Mouse (Mus musculus) myocyte (in vitro differentiated cells): Measurements from ENCODE around the gene Ghrhr. TPM values are rescaled to one million over a fixed set of nuclear protein-coding genes. Genes with fewer than 3 reads are reported as not detected.

Source experiments
- H3K27me3 ChIP-seq: one replicate; pipeline ENCODE4 v1.6.1; 2011; ENCODE audit not compliant: control insufficient read depth, insufficient read depth, insufficient read length
- H3K36me3 ChIP-seq: one replicate; pipeline ENCODE4 v1.6.1; 2011; ENCODE audit not compliant: control insufficient read depth, insufficient read depth
- H3K4me2 ChIP-seq: one replicate; pipeline ENCODE4 v1.6.1; 2011; ENCODE audit warnings: low read depth, control low read depth
- H3K4me3 ChIP-seq: one replicate; pipeline ENCODE4 v1.5.1; 2011; ENCODE audit warnings: mild to moderate bottlenecking, control low read depth, moderate library complexity
- H3K79me2 ChIP-seq: one replicate; pipeline ENCODE4 v1.6.1; 2011; ENCODE audit not compliant: control insufficient read depth, insufficient read depth
- H3ac ChIP-seq: one replicate; pipeline ENCODE4 v1.6.1; 2011; ENCODE audit not compliant: control insufficient read depth, insufficient read length
- CEBPB ChIP-seq: IDR thresholded peaks from 2 replicates; pipeline ENCODE4 v1.6.1; 2011; ENCODE audit warnings: mild to moderate bottlenecking, moderate library complexity; ENCODE audit not compliant: poor library complexity, insufficient read depth, severe bottlenecking
- E2F4 ChIP-seq: IDR thresholded peaks from one replicate; pipeline ENCODE4 v1.6.1; 2011; ENCODE audit warnings: mild to moderate bottlenecking, control low read depth, moderate library complexity; ENCODE audit not compliant: insufficient read depth
- MAX ChIP-seq: IDR thresholded peaks from one replicate; pipeline ENCODE4 v1.6.1; 2011; ENCODE audit warnings: low read depth, mild to moderate bottlenecking, control low read depth
- MYOD1 ChIP-seq, 3 experiments: IDR thresholded peaks; one replicate each; pipeline ENCODE4 v1.6.1; 2011; ENCODE audit warnings: control low read depth in 2 of 3, low read depth in 2 of 3, mild to moderate bottlenecking in 2 of 3, moderate library complexity in 1 of 3; ENCODE audit not compliant: insufficient read length in 2 of 3, control insufficient read depth in 1 of 3
- MYOG ChIP-seq, 3 experiments: IDR thresholded peaks; one replicate each; pipeline ENCODE4 v1.6.1; 2011; ENCODE audit warnings: control low read depth in 2 of 3, low read depth in 2 of 3, mild to moderate bottlenecking in 2 of 3; ENCODE audit not compliant: insufficient read length in 2 of 3, control insufficient read depth in 1 of 3, insufficient read depth in 1 of 3
- POLR2A ChIP-seq: IDR thresholded peaks from one replicate; pipeline ENCODE4 v1.6.1; 2011; ENCODE audit warnings: low read depth, mild to moderate bottlenecking, control low read depth, moderate library complexity; ENCODE audit not compliant: insufficient read length
- POLR2AphosphoS2 ChIP-seq: IDR thresholded peaks from one replicate; pipeline ENCODE4 v1.6.1; 2011; ENCODE audit warnings: low read depth, control low read depth; ENCODE audit not compliant: insufficient read length
- REST ChIP-seq: IDR thresholded peaks from one replicate; pipeline ENCODE4 v1.6.1; 2011; ENCODE audit warnings: mild to moderate bottlenecking, control low read depth, moderate library complexity; ENCODE audit not compliant: insufficient read depth, insufficient read length
- SRF ChIP-seq: IDR thresholded peaks from one replicate; pipeline ENCODE4 v1.6.1; 2011; ENCODE audit warnings: low read depth; ENCODE audit not compliant: control insufficient read depth, insufficient read length
- TCF12 ChIP-seq: IDR thresholded peaks from one replicate; pipeline ENCODE4 v1.6.1; 2011; ENCODE audit warnings: mild to moderate bottlenecking, control low read depth; ENCODE audit not compliant: poor library complexity, insufficient read depth, severe bottlenecking
- TCF3 ChIP-seq: IDR thresholded peaks from one replicate; pipeline ENCODE4 v1.6.1; 2011; ENCODE audit warnings: low read depth, control low read depth; ENCODE audit not compliant: insufficient read length
- USF1 ChIP-seq: IDR thresholded peaks from one replicate; pipeline ENCODE4 v1.6.1; 2011; ENCODE audit warnings: low read depth, mild to moderate bottlenecking, control low read depth, moderate library complexity
- polyA plus RNA-seq: library from polyadenylated mRNA; unstranded; fragments of >200 nt; fragmentation: generic; extraction: Trizol; gene quantifications from one replicate; pipeline ENCODE4 v1.2.1, GENCODE M21; 2012; ENCODE audit warnings: missing spikeins

The Ghrhr gene
- polyA plus RNA-seq, 1 experiment, result not detected

DNA sequence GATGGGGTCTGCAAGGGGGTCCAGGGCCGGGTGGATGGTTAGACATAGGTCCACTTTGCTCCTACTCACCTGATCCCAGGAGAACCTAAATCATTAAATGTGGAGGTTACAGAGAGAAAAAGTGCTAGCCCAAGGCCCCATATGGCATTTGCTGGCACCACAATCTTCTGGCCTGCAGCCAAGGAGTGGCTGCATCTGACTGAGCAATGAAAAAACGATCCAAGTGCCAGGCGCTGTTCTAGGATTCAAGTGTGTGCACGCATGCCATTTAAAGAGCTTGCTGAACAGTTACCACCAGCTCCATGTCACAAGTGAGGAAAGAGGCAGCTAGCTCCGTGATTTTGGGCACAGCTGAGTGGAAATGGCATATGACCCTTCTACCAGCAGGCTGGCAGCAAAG, 23.8 kb downstream of the Ghrhr start:
- no peaks in the 10 kb centered on the region for H3K36me3 ChIP-seq
- H3K4me2 ChIP-seq, result no peak overlapping the region
- H3K4me3 ChIP-seq, result no peak overlapping the region
- no peaks in the 10 kb centered on the region for H3K27me3 ChIP-seq
- no peak overlapping the region for H3ac ChIP-seq
- TF ChIP-seq TCF12 (no peak), MAX (no peak), CEBPB (no peak), REST (no peak), MYOD1 (IDR thresholded peaks at IDR 0.05; ENCODE audit: control insufficient read depth in 1 of 3, insufficient read length in 2 of 3, low read depth in 2 of 3) (no peak), POLR2A (no peak), TCF3 (no peak), USF1 (no peak), POLR2AphosphoS2 (no peak)
- H3K79me2 ChIP-seq, result no peaks in the 10 kb centered on the region

DNA sequence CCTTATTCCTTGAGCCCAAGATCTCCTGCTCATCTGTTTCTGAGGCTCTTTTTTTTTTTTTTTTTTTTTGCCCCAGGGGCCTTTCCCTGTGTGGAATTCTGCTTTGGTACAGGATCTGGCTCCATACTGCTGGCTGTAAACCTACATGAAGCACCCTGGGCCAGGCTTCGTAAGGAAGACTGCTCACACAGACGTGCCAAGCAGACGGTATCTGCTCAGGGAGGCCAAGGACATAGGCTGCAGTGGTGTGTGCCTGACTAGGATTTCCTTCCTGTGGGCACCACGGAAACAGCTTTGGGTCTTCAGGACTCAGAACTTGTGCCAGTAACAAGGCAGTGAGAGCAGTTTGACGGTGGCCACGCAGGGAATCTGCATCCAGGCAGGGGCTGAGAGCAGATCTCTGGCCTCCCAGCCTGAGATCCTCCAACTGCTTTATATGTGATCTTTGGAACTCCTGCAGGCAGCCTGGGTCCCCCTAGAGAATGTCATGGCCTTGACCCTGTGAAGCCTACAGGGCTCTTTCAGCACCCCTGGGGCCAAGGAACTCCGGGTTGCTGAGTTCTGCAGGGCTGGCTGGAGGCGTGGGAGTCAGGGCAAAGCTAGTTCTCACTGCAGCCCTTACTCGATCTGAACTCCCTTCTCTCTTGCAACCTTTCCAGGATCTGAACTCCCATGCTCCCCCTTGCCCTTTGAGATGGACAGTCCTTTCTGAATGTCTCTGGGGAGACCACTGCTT, 26.1 kb downstream of the Ghrhr start:
- no peak for TF ChIP-seq USF1
- TF ChIP-seq TCF3, result no peak
- TF ChIP-seq E2F4, result no peak
- TF ChIP-seq SRF, result no peak
- no peak for TF ChIP-seq CEBPB
- TF ChIP-seq TCF12, result no peak
- no peak for TF ChIP-seq REST
- TF ChIP-seq MAX, result no peak
- no peak for TF ChIP-seq MYOG (IDR thresholded peaks at IDR 0.05; ENCODE audit: control insufficient read depth in 1 of 3, insufficient read depth in 1 of 3, insufficient read length in 2 of 3, low read depth in 2 of 3)
- no peak for TF ChIP-seq POLR2AphosphoS2
- no peak for TF ChIP-seq MYOD1 (IDR thresholded peaks at IDR 0.05; ENCODE audit: control insufficient read depth in 1 of 3, insufficient read length in 2 of 3, low read depth in 2 of 3)
- no peak for TF ChIP-seq POLR2A
- no peaks in the 10 kb centered on the region for H3K36me3 ChIP-seq
- no peak overlapping the region for H3K4me2 ChIP-seq
- H3K27me3 ChIP-seq, result no peaks in the 10 kb centered on the region
- H3K4me3 ChIP-seq, result no peak overlapping the region
- H3ac ChIP-seq, result no peak overlapping the region
- H3K79me2 ChIP-seq, result no peaks in the 10 kb centered on the region

DNA sequence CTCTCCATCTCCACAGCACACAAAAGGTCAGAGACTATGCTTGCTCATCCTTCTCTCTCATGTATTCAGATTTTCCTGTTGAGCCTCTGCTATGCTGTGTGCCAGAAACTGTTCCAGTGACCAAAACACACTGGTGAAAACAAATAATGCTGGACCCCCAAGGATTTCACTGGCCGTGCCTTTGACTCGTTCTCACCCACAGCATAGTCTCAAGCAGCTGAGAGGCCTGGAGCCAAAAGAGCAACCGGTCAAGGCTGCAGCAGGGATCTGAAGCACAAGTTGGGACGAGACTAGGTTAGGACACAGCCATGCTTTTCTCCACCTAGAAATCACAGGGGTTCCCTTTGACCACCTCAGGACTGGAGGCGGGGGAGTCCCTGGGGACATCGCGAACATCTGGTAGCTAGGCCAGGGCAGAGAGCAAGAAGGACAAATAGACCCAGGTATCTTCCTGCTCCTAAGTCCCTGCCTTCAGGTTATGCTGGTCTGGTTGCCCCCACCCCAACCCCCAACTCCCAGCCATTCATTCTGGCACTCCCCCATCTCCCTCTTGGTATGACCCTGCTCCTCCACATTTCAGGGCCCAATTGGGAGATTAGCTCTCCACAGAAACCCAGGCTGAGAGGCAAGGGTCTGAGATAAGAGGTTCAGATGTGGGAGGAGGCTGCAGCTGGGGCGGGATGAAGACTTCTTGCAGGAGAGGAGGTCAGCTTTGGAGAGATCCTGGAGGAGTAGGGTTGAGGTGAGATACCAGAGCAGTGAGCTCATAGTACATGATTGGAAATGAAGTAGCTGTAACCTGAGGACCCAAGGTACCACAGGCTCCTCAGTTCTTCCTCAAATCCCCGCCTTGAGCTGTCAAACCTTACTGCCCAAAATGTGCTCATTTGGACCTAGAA, 27.6 kb downstream of the Ghrhr start:
- no peaks in the 10 kb centered on the region for H3K27me3 ChIP-seq
- no peaks in the 10 kb centered on the region for H3K36me3 ChIP-seq
- no peak overlapping the region for H3K4me2 ChIP-seq
- no peak for TF ChIP-seq TCF3
- TF ChIP-seq MYOG (IDR thresholded peaks at IDR 0.05; ENCODE audit: control insufficient read depth in 1 of 3, insufficient read depth in 1 of 3, insufficient read length in 2 of 3, low read depth in 2 of 3), result no peak
- no peak for TF ChIP-seq REST
- TF ChIP-seq MAX, result no peak
- TF ChIP-seq USF1, result no peak
- no peak for TF ChIP-seq MYOD1 (IDR thresholded peaks at IDR 0.05; ENCODE audit: control insufficient read depth in 1 of 3, insufficient read length in 2 of 3, low read depth in 2 of 3)
- no peak for TF ChIP-seq SRF
- TF ChIP-seq POLR2AphosphoS2, result no peak
- no peak for TF ChIP-seq TCF12
- TF ChIP-seq POLR2A, result no peak
- TF ChIP-seq CEBPB, result no peak
- no peak for TF ChIP-seq E2F4
- H3K4me3 ChIP-seq, result no peak overlapping the region
- no peak overlapping the region for H3ac ChIP-seq
- H3K79me2 ChIP-seq, result no peaks in the 10 kb centered on the region

DNA sequence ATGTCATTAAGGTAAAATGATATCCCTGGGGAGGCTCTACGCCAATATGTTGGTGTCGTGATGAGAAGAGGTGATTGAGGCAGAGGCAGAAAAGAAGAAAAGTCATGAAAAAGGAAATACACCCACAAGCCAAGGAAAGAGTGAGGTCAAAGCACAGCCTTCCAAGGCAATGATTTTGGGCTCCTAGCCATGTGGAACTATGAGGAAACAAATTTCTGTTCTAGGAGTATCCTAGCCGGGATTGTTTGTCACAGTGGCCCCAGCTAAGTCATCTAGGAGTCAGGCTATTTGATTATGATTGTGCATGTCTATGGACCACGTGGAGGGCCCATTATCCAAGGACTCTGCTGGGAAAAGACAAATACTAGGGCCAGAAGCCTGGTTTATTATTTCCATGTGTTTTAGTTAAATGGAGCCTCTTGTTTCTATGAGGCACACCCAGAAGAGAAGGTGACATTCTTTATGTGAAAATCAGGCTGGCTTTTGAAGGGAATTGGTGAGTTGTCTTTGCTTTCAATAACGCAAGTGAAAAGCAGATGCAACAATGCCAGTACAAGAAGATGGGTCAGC, 28.4 kb downstream of the Ghrhr start:
- Histone ChIP-seq H3K4me2 (no peak overlapping the region), H3K79me2 (no peaks in the 10 kb centered on the region), H3K36me3 (no peaks in the 10 kb centered on the region), H3ac (no peak overlapping the region), H3K27me3 (no peaks in the 10 kb centered on the region), H3K4me3 (no peak overlapping the region)
- TF ChIP-seq E2F4, result no peak
- TF ChIP-seq MYOG (IDR thresholded peaks at IDR 0.05; ENCODE audit: control insufficient read depth in 1 of 3, insufficient read depth in 1 of 3, insufficient read length in 2 of 3, low read depth in 2 of 3), result no peak
- TF ChIP-seq POLR2A, result no peak
- TF ChIP-seq MYOD1 (IDR thresholded peaks at IDR 0.05; ENCODE audit: control insufficient read depth in 1 of 3, insufficient read length in 2 of 3, low read depth in 2 of 3), result no peak
- TF ChIP-seq TCF12, result no peak
- TF ChIP-seq MAX, result no peak
- TF ChIP-seq TCF3, result no peak
- no peak for TF ChIP-seq SRF
- TF ChIP-seq REST, result no peak
- no peak for TF ChIP-seq CEBPB
- no peak for TF ChIP-seq POLR2AphosphoS2
- no peak for TF ChIP-seq USF1
